Mouse (Mus musculus): ENCODE results near the gene Rps6kb1. TPM values are rescaled to one million over a fixed set of nuclear protein-coding genes. Genes with fewer than 3 reads are reported as not detected.
A peak's percentile ranks its signal among the peaks of the same experiment; 100 is the strongest.
"Not testable (repeated sequence)": the region's sequence is repeated elsewhere in the genome, so short reads cannot be mapped to it uniquely, and the experiment has no call there.

Rps6kb1 gene
- polyA plus RNA-seq, 1 experiment from 2014 or later = 67.3 TPM

DNA sequence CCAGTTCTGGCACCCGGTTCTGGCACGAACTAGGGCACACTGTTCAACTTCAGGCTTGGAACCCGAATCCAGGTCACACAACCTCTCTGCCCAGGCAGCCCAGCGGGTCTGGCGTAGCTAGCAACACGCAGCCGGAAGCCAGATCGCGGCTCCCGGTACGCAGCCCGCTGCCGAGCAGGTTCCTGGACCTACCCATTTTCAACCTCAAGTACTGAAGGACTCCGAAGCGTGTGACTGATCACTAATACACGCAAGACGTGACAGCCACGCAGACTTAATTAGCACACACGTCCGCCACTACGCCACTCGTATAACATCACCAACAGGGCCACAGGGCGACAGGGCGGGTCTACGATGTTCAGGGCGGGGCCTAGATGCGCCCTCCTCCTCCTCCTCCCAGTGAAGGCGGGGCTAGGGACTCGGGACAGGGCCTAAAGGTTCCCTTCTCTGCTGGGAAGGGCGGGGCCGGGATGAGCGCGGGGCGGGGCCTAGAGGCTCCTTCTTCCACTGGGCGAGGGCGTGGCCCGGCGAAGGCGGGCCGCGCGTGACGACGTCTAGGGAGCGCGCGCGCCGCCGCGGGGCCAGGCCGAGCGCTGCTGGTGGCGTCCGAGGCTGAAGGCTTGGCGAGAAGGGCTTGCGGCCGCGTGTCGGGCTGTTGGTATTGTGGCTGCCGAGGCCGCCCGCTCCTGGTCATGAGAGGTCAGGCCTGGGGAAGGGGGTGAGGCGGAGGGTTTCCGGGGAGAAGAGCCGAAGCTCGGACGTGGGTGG, 60.3 kb downstream of the Rps6kb1 start, which contains the start of gene Rnft1:
Rnft1 (plus strand) TSS at position 557 of the 768 bp plus-strand sequence.
- H3K4me2 ChIP-seq (replicated peaks) = peak within 1 kb of the TSS; percentile 67
- peak within 1 kb of the TSS; percentile 58 for H3K4me3 ChIP-seq
- H3K9me3 ChIP-seq (replicated peaks) = no peaks in the 10 kb centered on the region
- H3K27me3 ChIP-seq = no peaks in the 10 kb centered on the region
- H3K9ac ChIP-seq = peak within 1 kb of the TSS; percentile 66
- no peaks in the 10 kb centered on the region for H3K36me3 ChIP-seq
- peaks cover 8% of the 10 kb centered on the region for H3K4me1 ChIP-seq
- ATAC-seq (ENCODE audit: low FRiP score) = peak; percentile 97
- peak within 1 kb of the TSS; percentile 73 for H3K27ac ChIP-seq
- under 1% methylated on average over 61 of the region's 68 CpGs for WGBS

DNA sequence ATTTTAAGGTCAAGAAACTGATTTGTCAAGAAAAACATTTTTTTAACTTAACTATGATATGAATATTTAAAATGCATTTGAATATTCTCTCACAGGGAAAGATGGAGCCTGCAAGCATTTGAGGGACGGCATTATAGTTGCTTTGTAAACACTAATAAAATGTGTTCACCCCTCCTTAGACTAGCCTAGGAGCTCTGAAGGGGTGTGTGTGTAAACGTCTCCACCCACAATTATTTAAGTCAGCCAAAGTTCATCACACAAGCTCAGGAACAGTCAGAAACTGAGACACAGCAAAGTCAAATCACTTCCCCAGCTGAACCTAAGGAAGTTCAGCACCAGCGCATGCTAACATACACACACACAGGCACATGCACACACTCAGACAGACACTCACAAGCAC, 71.0 kb downstream of the Rps6kb1 start:
- H3K27ac ChIP-seq = no peak overlapping the region
- H3K36me3 ChIP-seq = no peaks in the 10 kb centered on the region
- no peak overlapping the region for H3K4me3 ChIP-seq
- no peak overlapping the region for H3K4me2 ChIP-seq (replicated peaks)
- H3K27me3 ChIP-seq = no peaks in the 10 kb centered on the region
- H3K9me3 ChIP-seq (replicated peaks) = no peaks in the 10 kb centered on the region
- H3K9ac ChIP-seq = no peak overlapping the region
- H3K4me1 ChIP-seq = 0 out of 2 replicates have a peak, but pooled peaks cover 4% of the 10 kb centered on the region
- WGBS = 79% methylated on average over 3 of the region's 3 CpGs
- ATAC-seq (ENCODE audit: low FRiP score) = no peak

DNA sequence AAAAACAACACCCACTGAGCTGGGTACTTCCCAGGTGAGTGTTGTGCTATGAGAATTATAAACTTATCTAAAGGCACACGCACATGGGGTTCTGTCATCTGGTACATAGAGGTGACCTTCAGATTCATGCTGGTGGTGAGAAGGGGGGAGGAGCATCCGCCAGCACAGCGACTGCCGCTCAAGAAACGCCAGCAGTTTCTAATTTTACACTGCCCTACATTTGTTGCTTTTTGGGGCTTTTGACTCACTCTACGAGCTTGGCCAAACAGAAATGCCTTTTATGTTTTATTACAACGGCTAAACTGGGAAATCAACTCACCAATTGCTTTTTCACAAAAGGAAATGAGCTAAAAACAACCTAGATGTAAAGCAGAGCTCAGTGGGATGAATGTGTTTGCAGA, 71.8 kb downstream of the Rps6kb1 start:
- Histone ChIP-seq H3K9me3 (replicated peaks) (no peaks in the 10 kb centered on the region), H3K4me3 (no peak overlapping the region), H3K36me3 (no peaks in the 10 kb centered on the region), H3K27me3 (no peaks in the 10 kb centered on the region), H3K4me1 (0 out of 2 replicates have a peak, but pooled peaks cover 4% of the 10 kb centered on the region), H3K9ac (no peak overlapping the region), H3K4me2 (replicated peaks) (peak overlapping the region; percentile 17; the same call in 1 of the 2 replicates), H3K27ac (peak overlapping the region; percentile 52; the same call in 1 of the 2 replicates)
- ATAC-seq (ENCODE audit: low FRiP score) = no peak
- 40% methylated on average over 7 of the region's 7 CpGs for WGBS

DNA sequence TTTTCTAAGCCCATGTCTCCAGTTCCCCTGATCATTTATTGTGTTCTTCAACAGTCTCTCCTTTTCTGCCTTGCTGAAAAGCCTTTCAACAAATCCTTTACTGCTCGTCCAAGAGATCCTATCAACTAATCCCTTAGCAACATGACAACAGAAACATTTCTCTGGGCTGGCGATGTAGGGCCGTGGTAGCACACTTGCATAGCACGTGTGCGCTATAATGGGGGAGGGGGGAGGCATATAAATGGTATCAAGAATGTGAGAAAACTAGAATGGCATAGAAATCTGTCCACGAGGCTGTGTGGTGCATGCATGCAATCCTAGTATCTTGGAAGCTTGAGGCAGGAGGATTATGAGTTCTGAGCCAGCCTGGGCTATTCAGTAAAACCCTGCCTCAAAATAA, 72.8 kb downstream of the Rps6kb1 start:
- Histone ChIP-seq H3K9ac (no peak overlapping the region), H3K36me3 (no peaks in the 10 kb centered on the region), H3K27me3 (no peaks in the 10 kb centered on the region), H3K9me3 (replicated peaks) (no peaks in the 10 kb centered on the region), H3K27ac (no peak overlapping the region), H3K4me2 (replicated peaks) (no peak overlapping the region), H3K4me3 (no peak overlapping the region), H3K4me1 (0 out of 2 replicates have a peak, but pooled peaks cover 4% of the 10 kb centered on the region)
- no peak for ATAC-seq (ENCODE audit: low FRiP score)
- 69% methylated on average over 6 of the region's 6 CpGs for WGBS

DNA sequence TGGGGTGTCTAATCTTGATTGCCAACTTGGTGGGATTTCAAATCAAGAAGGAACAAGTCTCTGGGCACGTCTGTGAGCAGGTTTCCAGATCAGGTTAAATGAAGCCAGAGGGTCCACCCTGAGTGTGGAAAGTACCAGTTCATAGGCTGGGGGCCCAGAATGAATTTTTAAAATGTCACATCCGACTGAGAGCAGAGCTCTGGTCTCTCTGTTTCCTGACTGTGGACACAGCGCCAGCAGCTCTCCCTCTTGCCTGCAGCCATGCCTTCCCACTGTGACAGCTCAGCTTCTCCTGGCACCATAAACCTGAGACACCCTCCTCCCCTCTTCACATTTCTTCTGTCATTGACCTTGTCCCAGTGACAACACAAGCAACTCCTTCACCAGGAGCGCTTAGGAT, 75.6 kb downstream of the Rps6kb1 start:
- H3K4me2 ChIP-seq (replicated peaks) = no peak overlapping the region
- no peak overlapping the region for H3K27ac ChIP-seq
- ATAC-seq (ENCODE audit: low FRiP score) = no peak
- no peaks in the 10 kb centered on the region for H3K27me3 ChIP-seq
- H3K9me3 ChIP-seq (replicated peaks) = no peaks in the 10 kb centered on the region
- H3K4me3 ChIP-seq = no peak overlapping the region
- H3K36me3 ChIP-seq = no peaks in the 10 kb centered on the region
- 69% methylated on average over 4 of the region's 4 CpGs for WGBS
- H3K4me1 ChIP-seq = 0 out of 2 replicates have a peak, but pooled peaks cover 4% of the 10 kb centered on the region
- H3K9ac ChIP-seq = no peak overlapping the region

- no peak overlapping the region for H3K4me2 ChIP-seq (replicated peaks)
- WGBS = 84% methylated on average over 8 of the region's 8 CpGs
- H3K9me3 ChIP-seq (replicated peaks) = no peaks in the 10 kb centered on the region
- H3K4me1 ChIP-seq = 0 out of 2 replicates have a peak, but pooled peaks cover 4% of the 10 kb centered on the region
- H3K27ac ChIP-seq = no peak overlapping the region
- H3K9ac ChIP-seq = no peak overlapping the region
- no peaks in the 10 kb centered on the region for H3K27me3 ChIP-seq
- no peaks in the 10 kb centered on the region for H3K36me3 ChIP-seq
- H3K4me3 ChIP-seq = no peak overlapping the region
- ATAC-seq (ENCODE audit: low FRiP score) = no peak
Observed at GRCm38 (mm10) chr11:86468345-86468744, 76.3 kb downstream of the Rps6kb1 start.

DNA sequence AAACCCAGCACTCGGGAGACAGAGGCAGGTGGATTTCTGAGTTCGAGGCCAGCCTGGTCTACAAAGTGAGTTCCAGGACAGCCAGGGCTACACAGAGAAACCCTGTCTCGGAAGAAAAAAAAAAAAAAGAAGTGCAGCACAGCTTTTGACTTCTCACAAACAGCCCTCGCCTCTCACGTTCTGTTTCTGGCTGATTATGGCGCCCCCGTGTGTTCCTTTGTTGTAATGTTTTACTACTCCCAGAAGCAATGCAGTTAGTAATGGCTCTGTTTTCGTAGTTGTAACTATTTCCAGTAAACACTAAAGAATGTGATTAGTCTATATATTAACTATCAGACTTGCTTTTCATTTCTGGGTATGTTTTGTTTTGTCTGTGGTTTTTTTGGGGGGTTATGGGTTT, 80.3 kb downstream of the Rps6kb1 start:
- H3K9me3 ChIP-seq (replicated peaks); H3K27ac ChIP-seq; ATAC-seq (ENCODE audit: low FRiP score); H3K4me2 ChIP-seq (replicated peaks); H3K9ac ChIP-seq; H3K36me3 ChIP-seq; H3K4me1 ChIP-seq; H3K27me3 ChIP-seq; H3K4me3 ChIP-seq: not testable (repeated sequence)
- WGBS = 20% methylated on average over 8 of the region's 8 CpGs

DNA sequence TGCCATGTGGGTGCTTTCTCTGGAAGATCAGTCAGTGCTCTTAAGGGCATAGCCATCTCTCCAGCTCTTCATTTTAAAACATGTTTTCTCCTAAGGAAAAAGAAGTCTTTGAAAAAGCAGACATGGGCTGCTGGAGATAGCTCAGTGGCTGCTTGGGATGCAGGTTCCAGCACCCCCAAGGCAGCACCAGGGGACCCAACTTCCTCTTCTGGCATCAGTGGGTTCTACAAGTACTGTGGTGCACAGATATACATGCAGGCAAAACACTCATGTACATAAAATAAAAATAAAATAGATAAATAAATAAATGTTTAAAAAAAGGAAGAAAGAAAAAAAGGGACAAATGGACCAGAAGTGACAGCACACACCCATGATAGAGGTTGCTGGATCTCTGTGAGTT, 82.0 kb downstream of the Rps6kb1 start:
- ATAC-seq (ENCODE audit: low FRiP score) = no peak

DNA sequence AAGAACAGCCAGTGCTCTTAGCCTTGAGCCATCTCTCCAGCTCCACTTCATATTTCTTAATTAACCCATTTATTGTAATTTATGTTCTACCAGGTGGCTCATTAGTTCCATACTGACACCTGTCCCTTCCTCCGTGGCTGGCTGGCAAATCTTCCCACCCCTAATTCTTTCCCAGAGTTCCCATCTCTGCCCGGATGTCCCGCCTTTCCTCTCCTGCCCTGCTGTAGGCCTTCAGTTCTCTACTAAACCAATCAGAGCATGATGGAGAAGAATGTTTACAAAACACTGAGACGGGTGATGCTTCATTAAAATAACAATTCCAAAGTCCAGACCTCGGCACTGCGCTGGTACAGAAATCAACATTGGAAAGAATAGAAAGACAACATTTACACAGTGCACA, 85.7 kb downstream of the Rps6kb1 start:
- no peaks in the 10 kb centered on the region for H3K9me3 ChIP-seq (replicated peaks)
- ATAC-seq (ENCODE audit: low FRiP score) = no peak
- no peaks in the 10 kb centered on the region for H3K27me3 ChIP-seq
- no peaks in the 10 kb centered on the region for H3K36me3 ChIP-seq
- H3K4me3 ChIP-seq = no peak overlapping the region
- no peak overlapping the region for H3K9ac ChIP-seq
- no peaks in the 10 kb centered on the region for H3K4me1 ChIP-seq
- WGBS = 90% methylated on average over 6 of the region's 6 CpGs
- no peak overlapping the region for H3K4me2 ChIP-seq (replicated peaks)
- H3K27ac ChIP-seq = no peak overlapping the region

More for the DNA sequence above, 82.0 kb downstream of the Rps6kb1 start:
- Histone ChIP-seq H3K27me3 (no peaks in the 10 kb centered on the region), H3K27ac (no peak overlapping the region), H3K9me3 (replicated peaks) (no peaks in the 10 kb centered on the region), H3K4me1 (no peaks in the 10 kb centered on the region), H3K36me3 (no peaks in the 10 kb centered on the region), H3K4me2 (replicated peaks) (no peak overlapping the region), H3K4me3 (no peak overlapping the region), H3K9ac (no peak overlapping the region)

GRCm38 (mm10) chr11:86457545-86457944, 87.1 kb downstream of the Rps6kb1 start:
- H3K27ac ChIP-seq = no peak overlapping the region
- H3K4me1 ChIP-seq = no peaks in the 10 kb centered on the region
- H3K9me3 ChIP-seq (replicated peaks) = no peaks in the 10 kb centered on the region
- no peak overlapping the region for H3K4me2 ChIP-seq (replicated peaks)
- no peak overlapping the region for H3K4me3 ChIP-seq
- H3K36me3 ChIP-seq = no peaks in the 10 kb centered on the region
- no peaks in the 10 kb centered on the region for H3K27me3 ChIP-seq
- H3K9ac ChIP-seq = no peak overlapping the region
- 84% methylated on average over 6 of the region's 6 CpGs for WGBS
- ATAC-seq (ENCODE audit: low FRiP score) = no peak

DNA sequence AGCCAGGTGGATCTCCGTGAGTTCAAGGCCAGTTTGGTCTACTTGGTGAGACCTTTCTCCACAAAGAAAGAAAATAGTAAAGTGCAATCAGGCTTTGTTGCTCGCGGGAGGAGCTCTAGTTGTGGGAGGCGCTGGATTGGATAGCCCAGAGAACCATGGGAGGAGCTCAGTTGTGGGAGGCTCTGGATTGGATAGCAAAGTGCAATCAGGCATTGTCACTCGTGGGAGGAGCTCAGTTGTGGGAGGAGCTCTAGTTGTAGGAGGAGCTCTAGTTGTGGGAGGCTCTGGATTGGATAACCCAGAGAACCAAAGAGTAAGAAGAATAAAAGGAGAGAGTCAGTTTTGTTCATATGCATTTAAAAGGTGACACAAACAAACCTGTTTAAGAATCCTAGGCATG, 90.6 kb downstream of the Rps6kb1 start:
- 88% methylated on average over 5 of the region's 5 CpGs for WGBS
- H3K4me2 ChIP-seq (replicated peaks) = no peak overlapping the region
- no peaks in the 10 kb centered on the region for H3K27me3 ChIP-seq
- no peak overlapping the region for H3K4me3 ChIP-seq
- H3K27ac ChIP-seq = no peak overlapping the region
- H3K4me1 ChIP-seq = no peaks in the 10 kb centered on the region
- H3K9me3 ChIP-seq (replicated peaks) = no peaks in the 10 kb centered on the region
- no peaks in the 10 kb centered on the region for H3K36me3 ChIP-seq
- no peak overlapping the region for H3K9ac ChIP-seq
- ATAC-seq (ENCODE audit: low FRiP score) = no peak

All from hindbrain, embryonic 12.5 days (tissue).